Mouse (Mus musculus): ENCODE results near the gene Ptrh1.

- TF ChIP-seq EP300 (IDR thresholded peaks at IDR 0.05; ENCODE audit: low read depth) (no peak), CTCF (IDR thresholded peaks at IDR 0.05; ENCODE audit: low read depth) (no peak)
Observed at GRCm38 (mm10) chr2:32808816-32809566, 33.4 kb downstream of the Ptrh1 start.
